Mouse (Mus musculus): ENCODE data around the gene C4b.

GRCm38 (mm10) chr17:34744206-34744605 is 524 bp upstream of the C4b start:
- TF ChIP-seq CTCF (conservative IDR thresholded peaks at IDR 0.05 in 1 of 2, IDR thresholded peaks at IDR 0.05 in 1 of 2; ENCODE audit: low read depth in 2 of 2, low read length in 2 of 2): no peak
- TF ChIP-seq HCFC1 (IDR thresholded peaks at IDR 0.05; ENCODE audit: low read depth, low read length): no peak
- TF ChIP-seq MAFK (IDR thresholded peaks at IDR 0.05; ENCODE audit: insufficient replicate concordance, low read length): no peak
- TF ChIP-seq UBTF (IDR thresholded peaks at IDR 0.05; ENCODE audit: low read depth, low read length): no peak
- TF ChIP-seq MAX (IDR thresholded peaks at IDR 0.05; ENCODE audit: low read length): no peak
- no peak for TF ChIP-seq POLR2A (IDR thresholded peaks at IDR 0.05; ENCODE audit: low read depth, low read length)
- no peak for TF ChIP-seq RAD21 (IDR thresholded peaks at IDR 0.05; ENCODE audit: low read depth, low read length)
- TF ChIP-seq USF1 (IDR thresholded peaks at IDR 0.05; ENCODE audit: low read depth, low read length): no peak
- no peak for TF ChIP-seq MXI1 (IDR thresholded peaks at IDR 0.05; ENCODE audit: low read depth, low read length)
- no peak for TF ChIP-seq TBP (conservative IDR thresholded peaks at IDR 0.05; ENCODE audit: low read depth, low read length)
- TF ChIP-seq MAZ (IDR thresholded peaks at IDR 0.05; ENCODE audit: low read depth, low read length): no peak
- no peak for TF ChIP-seq EP300 (IDR thresholded peaks at IDR 0.05; ENCODE audit: low read length)

Measured in CH12.LX (cell line).